In the genomic region with DNA sequence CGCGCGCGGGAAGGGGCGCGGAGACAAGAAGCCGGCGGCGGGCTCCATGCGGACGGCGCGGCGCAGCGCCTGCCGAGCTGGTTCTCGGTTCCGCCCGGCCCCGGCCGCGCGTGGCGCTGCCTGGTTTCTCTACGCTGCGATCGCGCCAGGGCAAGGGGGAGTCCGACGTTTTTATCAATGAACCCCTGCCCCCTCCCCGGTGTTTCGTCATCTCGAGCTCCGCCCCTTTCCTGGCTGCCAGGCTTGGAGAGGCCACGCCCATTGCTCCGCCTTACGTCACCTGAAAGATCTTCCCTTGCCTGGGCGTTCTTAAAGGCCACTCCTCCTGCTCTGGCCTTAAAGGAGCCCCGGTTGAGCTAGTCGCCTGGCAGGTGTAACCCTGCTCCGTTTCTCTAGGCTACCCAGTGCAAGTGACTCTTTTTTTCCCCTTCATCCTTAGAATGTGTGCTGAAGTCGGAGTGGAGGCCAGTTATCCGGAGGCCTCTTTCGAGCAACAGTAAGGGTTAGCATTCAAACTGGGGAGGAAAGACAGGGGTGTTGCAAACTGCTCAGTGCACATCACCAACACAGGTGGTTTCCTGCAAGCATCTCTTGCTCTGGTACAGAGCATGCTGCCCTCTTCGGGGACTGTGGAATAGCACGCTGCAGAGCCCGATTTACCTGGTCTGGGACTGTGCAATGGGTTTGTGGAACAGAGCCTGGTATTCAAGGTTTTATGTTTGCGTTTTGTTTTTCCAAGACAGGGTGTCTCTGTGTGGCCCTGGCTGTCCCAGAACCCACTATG, we compare ENCODE assay signal across 8 mouse cellular contexts. TPM values are rescaled to one million over a fixed set of nuclear protein-coding genes. Genes with fewer than 3 reads are reported as not detected.
DNase-seq lines count a peak whose midpoint lies in the region; ATAC-seq and TF ChIP-seq lines count a peak whose summit lies in the region.

TSS of gene Plk3 (minus strand) at position 147 of the 784 bp plus-strand sequence.

- H3K9ac ChIP-seq in forebrain, embryonic 13.5 days = peak within 1 kb of the TSS; percentile 77
- peak within 1 kb of the TSS; percentile 88 for H3K9ac ChIP-seq in liver, postnatal 0 days (replicated peaks)
- H3K9ac ChIP-seq in neural tube, embryonic 14.5 days (replicated peaks; ENCODE audit: low read depth, low read length) = peak within 1 kb of the TSS; percentile 83

- TF ChIP-seq CTCF in E14TG2a.4 (conservative IDR thresholded peaks at IDR 0.05; ENCODE audit: low read length) = no peak
- peak; percentile 15; the same call in 1 of the 2 replicates for TF ChIP-seq CTCF in liver, postnatal 0 days (IDR thresholded peaks at IDR 0.05; ENCODE audit: low read depth)

- peak; percentile 98 for DNase-seq in c-Kit-positive CD71-positive TER-119-positive erythroid progenitor cells, embryonic 14.5 days (ENCODE audit: low spot score)
- DNase-seq in heart, postnatal 10 days = peak; percentile 98
- DNase-seq in large intestine, adult 2 months (ENCODE audit: low read depth, low spot score) = peak; percentile 96
- peak; percentile 98 for DNase-seq in liver, postnatal 0 days
- peak; percentile 99 for DNase-seq in testis, postnatal 10 days (ENCODE audit: low spot score)

- peak within 1 kb of the TSS; percentile 92 for H3K4me2 ChIP-seq in forebrain, embryonic 13.5 days
- peak within 1 kb of the TSS; percentile 98 for H3K4me2 ChIP-seq in liver, postnatal 0 days (ENCODE audit: low read depth, low read length)
- H3K4me2 ChIP-seq in neural tube, embryonic 14.5 days (ENCODE audit: low read depth, low read length) = peak within 1 kb of the TSS; percentile 68

- ATAC-seq in forebrain, embryonic 13.5 days = peak; percentile 91
- peak; percentile 71 for ATAC-seq in liver, postnatal 0 days
- peak; percentile 93 for ATAC-seq in neural tube, embryonic 14.5 days (ENCODE audit: low read depth)

- H3K9me3 ChIP-seq in E14TG2a.4 (ENCODE audit: low read length) = no peaks in the 10 kb centered on the region
- H3K9me3 ChIP-seq in forebrain, embryonic 13.5 days (replicated peaks) = no peaks in the 10 kb centered on the region
- no peaks in the 10 kb centered on the region for H3K9me3 ChIP-seq in liver, postnatal 0 days (ENCODE audit: low read length)
- H3K9me3 ChIP-seq in neural tube, embryonic 14.5 days (ENCODE audit: control insufficient read depth, low read length) = no peaks in the 10 kb centered on the region

- 2% methylated on average over 48 of the region's 48 CpGs for WGBS in forebrain, embryonic 13.5 days
- WGBS in large intestine, adult 2 months = 2% methylated on average over 48 of the region's 48 CpGs
- WGBS in liver, postnatal 0 days (ENCODE audit: insufficient replicate concordance) = 3% methylated on average over 41 of the region's 48 CpGs
- WGBS in neural tube, embryonic 14.5 days = 1% methylated on average over 42 of the region's 48 CpGs

- H3K36me3 ChIP-seq in E14TG2a.4 (ENCODE audit: insufficient read depth, low read length) = peaks cover 34% of the 10 kb centered on the region
- H3K36me3 ChIP-seq in forebrain, embryonic 13.5 days (ENCODE audit: poor library complexity, severe bottlenecking) = peaks cover 18% of the 10 kb centered on the region; the same call in 1 of the 2 replicates
- peaks cover 13% of the 10 kb centered on the region for H3K36me3 ChIP-seq in liver, postnatal 0 days (replicated peaks; ENCODE audit: insufficient read depth, low read length)
- 0 out of 2 replicates have a peak, but pooled peaks cover 2% of the 10 kb centered on the region for H3K36me3 ChIP-seq in neural tube, embryonic 14.5 days (ENCODE audit: control insufficient read depth, insufficient read depth, low read length)

- peak; percentile 37; the same call in 1 of the 2 replicates for TF ChIP-seq EP300 in liver, postnatal 0 days (IDR thresholded peaks at IDR 0.05; ENCODE audit: low read depth)

- H3K4me3 ChIP-seq in E14TG2a.4 (replicated peaks; ENCODE audit: low read length) = peak within 1 kb of the TSS; percentile 91
- H3K4me3 ChIP-seq in forebrain, embryonic 13.5 days = peak within 1 kb of the TSS; percentile 69
- peak within 1 kb of the TSS; percentile 92 for H3K4me3 ChIP-seq in liver, postnatal 0 days (ENCODE audit: low read depth, low read length)
- H3K4me3 ChIP-seq in neural tube, embryonic 14.5 days (ENCODE audit: low read depth, low read length) = peak within 1 kb of the TSS; percentile 81

- H3K27ac ChIP-seq in forebrain, embryonic 13.5 days = peak within 1 kb of the TSS; percentile 40; the same call in 1 of the 2 replicates
- H3K27ac ChIP-seq in liver, postnatal 0 days (ENCODE audit: low read depth) = peak within 1 kb of the TSS; percentile 85
- H3K27ac ChIP-seq in neural tube, embryonic 14.5 days (ENCODE audit: low read depth, low read length) = peak within 1 kb of the TSS; percentile 80

- H3K27me3 ChIP-seq in E14TG2a.4 (ENCODE audit: insufficient read depth, low read length) = peaks cover 11% of the 10 kb centered on the region
- H3K27me3 ChIP-seq in forebrain, embryonic 13.5 days = peaks cover 23% of the 10 kb centered on the region; the same call in 1 of the 2 replicates
- peaks cover 17% of the 10 kb centered on the region for H3K27me3 ChIP-seq in liver, postnatal 0 days (ENCODE audit: insufficient read depth, low read length)
- H3K27me3 ChIP-seq in neural tube, embryonic 14.5 days (ENCODE audit: control insufficient read depth, insufficient read depth, low read length) = no peaks in the 10 kb centered on the region

- peaks cover 88% of the 10 kb centered on the region for H3K4me1 ChIP-seq in E14TG2a.4 (replicated peaks; ENCODE audit: low read depth, low read length)
- H3K4me1 ChIP-seq in forebrain, embryonic 13.5 days = peaks cover 29% of the 10 kb centered on the region
- H3K4me1 ChIP-seq in liver, postnatal 0 days (ENCODE audit: insufficient read depth) = peaks cover 30% of the 10 kb centered on the region
- peaks cover 14% of the 10 kb centered on the region for H3K4me1 ChIP-seq in neural tube, embryonic 14.5 days (ENCODE audit: control insufficient read depth, insufficient read depth, low read length)

- intact Hi-C loops in heart, postnatal 10 days (cut with DNase I) = no loop called here

RNA-seq across cellular contexts. Expression of gene Plk3, which starts in this region (rescaled TPM):
- 11.4 and 12.0 TPM in 2 replicates for polyA plus RNA-seq in forebrain, embryonic 13.5 days (2015; fragmentation: Nextera tagmentation; extraction: Ambion mirVana)
- 1 to 10 TPM; 3.7 to 4.3 TPM for total RNA-seq in heart, postnatal 10 days (2021)
- 12.7 and 17.1 TPM in 2 replicates for polyA plus RNA-seq in large intestine, adult 2 months (2012; rRNA removed)
- 4.8 TPM in 2 replicates for polyA plus RNA-seq in liver, postnatal 0 days (2015; fragmentation: Nextera tagmentation; extraction: Ambion mirVana)
- 16.1 and 19.1 TPM in 2 replicates for polyA plus RNA-seq in neural tube, embryonic 14.5 days (2014; fragmentation: Nextera tagmentation; extraction: Ambion mirVana)

Comparison
In these comparisons a context has a peak if more than half of its experiments do, and no peak if none do; other contexts are left out.
1. Peak in every context shown above with its lines: DNase-seq, ATAC-seq, H3K4me3 ChIP-seq and H3K27ac ChIP-seq.